Mouse (Mus musculus) liver, embryonic 16.5 days (tissue): Measurements from ENCODE around the gene Copg1. TPM values are rescaled to one million over a fixed set of nuclear protein-coding genes. Genes with fewer than 3 reads are reported as not detected.

Experiments
- ATAC-seq: fragments of 200-750 bp; cut with Nextera tagmentation; 2 replicates; pipeline ENCODE4 v1.8.0; 2017; ENCODE audit warnings: low read depth, mild to moderate bottlenecking, moderate number of reproducible peaks, moderate library complexity
- H3K27ac ChIP-seq: fragments of 300-500 bp; sonication (generic); 2 replicates; pipeline ENCODE4 v1.5.1; 2014; ENCODE audit warnings: mild to moderate bottlenecking, low read length
- H3K27me3 ChIP-seq: fragments of 300-500 bp; sonication (generic); 2 replicates; pipeline ENCODE4 v1.6.1; 2014; ENCODE audit warnings: low read depth, low read length, mixed read lengths; ENCODE audit not compliant: control insufficient read depth, insufficient read depth
- H3K36me3 ChIP-seq: fragments of 300-500 bp; sonication (generic); 2 replicates; pipeline ENCODE4 v1.6.1; 2014; ENCODE audit warnings: mild to moderate bottlenecking; ENCODE audit not compliant: control insufficient read depth, insufficient read depth
- H3K4me1 ChIP-seq: fragments of 300-500 bp; sonication (generic); 2 replicates; pipeline ENCODE4 v1.6.1; 2014; ENCODE audit warnings: low read depth, low read length, mixed read lengths; ENCODE audit not compliant: control insufficient read depth
- H3K4me2 ChIP-seq: fragments of 300-500 bp; sonication (generic); 2 replicates; pipeline ENCODE4 v1.6.1; 2014; ENCODE audit warnings: low read depth, low read length, mixed read lengths
- H3K4me3 ChIP-seq: fragments of 300-500 bp; sonication (generic); 2 replicates; pipeline ENCODE4 v1.5.1; 2014; ENCODE audit warnings: low read depth, mild to moderate bottlenecking, low read length
- H3K9ac ChIP-seq: fragments of 300-500 bp; sonication (generic); 2 replicates; pipeline ENCODE4 v1.6.1; 2014; ENCODE audit warnings: low read depth, low read length
- H3K9me3 ChIP-seq: fragments of 300-500 bp; sonication (generic); replicated peaks from 2 replicates; pipeline ENCODE4 v1.6.1; 2016; ENCODE audit warnings: low read length; ENCODE audit not compliant: control insufficient read depth
- WGBS: fragments of 180-500 bp; shearing (Covaris S2); extraction: QIAGEN DNeasy Blood & Tissue Kit; methylation state at CpG from one replicate; pipeline ENCODE4 v1.1.7; 2014; ENCODE audit not compliant: insufficient replicate concordance; 5-methylcytosine and 5-hydroxymethylcytosine counted together
- polyA plus RNA-seq: library from polyadenylated mRNA; unstranded; fragments of >200 nt; fragmentation: Nextera tagmentation; extraction: Ambion mirVana; gene quantifications from 2 replicates; pipeline ENCODE4 v1.2.1, GENCODE M21; 2015

The Copg1 gene
- 58.1 and 59.3 TPM in 2 replicates for polyA plus RNA-seq

- Histone ChIP-seq H3K4me3 (peak within 1 kb of the TSS; percentile 80), H3K9me3 (no peaks in the 10 kb centered on the region), H3K27ac (peak within 1 kb of the TSS; percentile 72), H3K4me1 (peaks cover 13% of the 10 kb centered on the region), H3K36me3 (peaks cover 14% of the 10 kb centered on the region), H3K9ac (peak within 1 kb of the TSS; percentile 80), H3K4me2 (peak within 1 kb of the TSS; percentile 73), H3K27me3 (no peaks in the 10 kb centered on the region)
- WGBS = under 1% methylated on average over 31 of the region's 31 CpGs
- ATAC-seq = peak; percentile 96
Observed at GRCm38 (mm10) chr6:87887594-87888233, at the start of gene Copg1. Gene Copg1, plus strand, starts transcription at chr6:87887814.

GRCm38 (mm10) chr6:87838551-87839197 lies 48.9 kb upstream of the Copg1 start, which contains the start of gene Isy1:
Gene Isy1, minus strand, starts transcription at chr6:87838798.
- under 1% methylated on average over 46 of the region's 46 CpGs for WGBS
- Histone ChIP-seq H3K9me3 (no peaks in the 10 kb centered on the region), H3K36me3 (peaks cover 24% of the 10 kb centered on the region), H3K4me3 (peak within 1 kb of the TSS; percentile 90), H3K4me2 (peak within 1 kb of the TSS; percentile 85), H3K27me3 (no peaks in the 10 kb centered on the region), H3K4me1 (peaks cover 15% of the 10 kb centered on the region), H3K9ac (peak within 1 kb of the TSS; percentile 92), H3K27ac (peak within 1 kb of the TSS; percentile 99)
- peak; percentile 97 for ATAC-seq

- peaks cover 31% of the 10 kb centered on the region for H3K36me3 ChIP-seq
- no peaks in the 10 kb centered on the region for H3K27me3 ChIP-seq
- no peak for ATAC-seq
- peak overlapping the region; percentile 85 for H3K4me2 ChIP-seq
- no peaks in the 10 kb centered on the region for H3K9me3 ChIP-seq
- H3K4me3 ChIP-seq = peak overlapping the region; percentile 90; the same call in 1 of the 2 replicates
- H3K9ac ChIP-seq = no peak overlapping the region; the same call in 1 of the 2 replicates
- 51% methylated on average over 11 of the region's 11 CpGs for WGBS
- H3K27ac ChIP-seq = peak overlapping the region; percentile 99
- H3K4me1 ChIP-seq = peaks cover 15% of the 10 kb centered on the region
Observed at GRCm38 (mm10) chr6:87839797-87840341, 47.7 kb upstream of the Copg1 start.

GRCm38 (mm10) chr6:87841635-87842034 lies 46.0 kb upstream of the Copg1 start:
- H3K9me3 ChIP-seq = no peaks in the 10 kb centered on the region
- no peak for ATAC-seq
- peaks cover 46% of the 10 kb centered on the region for H3K36me3 ChIP-seq
- no peak overlapping the region for H3K9ac ChIP-seq
- WGBS = 70% methylated on average over 8 of the region's 8 CpGs
- peaks cover 15% of the 10 kb centered on the region for H3K4me1 ChIP-seq
- no peak overlapping the region for H3K4me2 ChIP-seq
- H3K27ac ChIP-seq = no peak overlapping the region
- no peak overlapping the region for H3K4me3 ChIP-seq
- no peaks in the 10 kb centered on the region for H3K27me3 ChIP-seq

- Histone ChIP-seq H3K36me3 (peaks cover 51% of the 10 kb centered on the region), H3K27me3 (no peaks in the 10 kb centered on the region), H3K27ac (no peak overlapping the region), H3K4me1 (peaks cover 19% of the 10 kb centered on the region), H3K9ac (no peak overlapping the region), H3K9me3 (no peaks in the 10 kb centered on the region), H3K4me3 (no peak overlapping the region), H3K4me2 (no peak overlapping the region)
- WGBS = 8% methylated on average over 1 of the region's 1 CpGs
- no peak for ATAC-seq
Observed at GRCm38 (mm10) chr6:87842254-87842653, 45.4 kb upstream of the Copg1 start.

- ATAC-seq = no peak
- H3K4me2 ChIP-seq = no peak overlapping the region
- H3K36me3 ChIP-seq = peaks cover 59% of the 10 kb centered on the region
Observed at GRCm38 (mm10) chr6:87845031-87845695, 42.5 kb upstream of the Copg1 start.

GRCm38 (mm10) chr6:87846813-87847212 lies 40.8 kb upstream of the Copg1 start:
- H3K4me2 ChIP-seq = peak overlapping the region; percentile 4; the same call in 1 of the 2 replicates
- WGBS = 66% methylated on average over 1 of the region's 1 CpGs
- H3K4me3 ChIP-seq = no peak overlapping the region
- no peaks in the 10 kb centered on the region for H3K27me3 ChIP-seq
- ATAC-seq = no peak
- peaks cover 55% of the 10 kb centered on the region for H3K36me3 ChIP-seq
- peak overlapping the region; percentile 45; the same call in 1 of the 2 replicates for H3K27ac ChIP-seq
- peaks cover 23% of the 10 kb centered on the region for H3K4me1 ChIP-seq
- H3K9me3 ChIP-seq = no peaks in the 10 kb centered on the region
- H3K9ac ChIP-seq = peak overlapping the region; percentile 38; the same call in 1 of the 2 replicates

More at GRCm38 (mm10) chr6:87845031-87845695, 42.5 kb upstream of the Copg1 start:
- H3K27me3 ChIP-seq = no peaks in the 10 kb centered on the region
- H3K4me3 ChIP-seq = no peak overlapping the region
- WGBS = 86% methylated on average over 13 of the region's 13 CpGs
- H3K9ac ChIP-seq = no peak overlapping the region
- H3K4me1 ChIP-seq = peaks cover 22% of the 10 kb centered on the region
- H3K9me3 ChIP-seq = no peaks in the 10 kb centered on the region
- H3K27ac ChIP-seq = no peak overlapping the region

GRCm38 (mm10) chr6:87849780-87850154 lies 37.8 kb upstream of the Copg1 start:
- peak overlapping the region; percentile 86 for H3K4me2 ChIP-seq
- H3K4me1 ChIP-seq = peaks cover 35% of the 10 kb centered on the region
- H3K9me3 ChIP-seq = no peaks in the 10 kb centered on the region
- H3K9ac ChIP-seq = peak overlapping the region; percentile 100
- no peaks in the 10 kb centered on the region for H3K27me3 ChIP-seq
- H3K27ac ChIP-seq = peak overlapping the region; percentile 94
- WGBS = under 1% methylated on average over 8 of the region's 8 CpGs
- no peak for ATAC-seq
- peak overlapping the region; percentile 100 for H3K4me3 ChIP-seq
- peaks cover 29% of the 10 kb centered on the region for H3K36me3 ChIP-seq
